Mouse (Mus musculus): ENCODE results near the gene Pdcl2. TPM values are rescaled to one million over a fixed set of nuclear protein-coding genes. Genes with fewer than 3 reads are reported as not detected.

Pdcl2 gene
- not detected in 2 replicates for polyA plus RNA-seq (2016; fragmentation: Nextera tagmentation; extraction: Ambion mirVana)

- Histone ChIP-seq H3K36me3 (no peaks in the 10 kb centered on the region), H3K4me3 (no peak within 1 kb of the TSS), H3K4me1 (no peaks in the 10 kb centered on the region), H3K27ac (replicated peaks) (no peak within 1 kb of the TSS), H3K9me3 (no peaks in the 10 kb centered on the region), H3K27me3 (no peaks in the 10 kb centered on the region), H3K9ac (replicated peaks) (no peak within 1 kb of the TSS), H3K4me2 (replicated peaks) (no peak within 1 kb of the TSS)
- WGBS: 90% methylated on average over 7 of the region's 7 CpGs
- no peak for ATAC-seq (ENCODE audit: low FRiP score, low read depth)
Measured at GRCm38 (mm10) chr5:76330953-76331352, at the start of gene Pdcl2. TSS of gene Pdcl2 (minus strand) at chr5:76331156.

- no peak for ATAC-seq (ENCODE audit: low FRiP score, low read depth)
- WGBS: 39% methylated on average over 3 of the region's 3 CpGs
Measured at GRCm38 (mm10) chr5:76379216-76379615, 48.3 kb upstream of the Pdcl2 start.

GRCm38 (mm10) chr5:76369215-76369840 lies 38.4 kb upstream of the Pdcl2 start:
- WGBS: 81% methylated on average over 8 of the region's 8 CpGs

More at GRCm38 (mm10) chr5:76379216-76379615, 48.3 kb upstream of the Pdcl2 start:
- Histone ChIP-seq H3K4me1 (no peaks in the 10 kb centered on the region), H3K9me3 (no peaks in the 10 kb centered on the region), H3K27ac (replicated peaks) (no peak overlapping the region), H3K36me3 (no peaks in the 10 kb centered on the region), H3K27me3 (no peaks in the 10 kb centered on the region), H3K9ac (replicated peaks) (no peak overlapping the region), H3K4me3 (no peak overlapping the region), H3K4me2 (replicated peaks) (no peak overlapping the region)

GRCm38 (mm10) chr5:76365406-76365805 lies 34.5 kb upstream of the Pdcl2 start:
- Histone ChIP-seq H3K27me3 (peaks cover 30% of the 10 kb centered on the region), H3K9ac (replicated peaks) (no peak overlapping the region), H3K4me3 (no peak overlapping the region), H3K9me3 (no peaks in the 10 kb centered on the region), H3K27ac (replicated peaks) (no peak overlapping the region), H3K36me3 (no peaks in the 10 kb centered on the region), H3K4me1 (peaks cover 13% of the 10 kb centered on the region), H3K4me2 (replicated peaks) (no peak overlapping the region)
- 50% methylated on average over 5 of the region's 5 CpGs for WGBS
- ATAC-seq (ENCODE audit: low FRiP score, low read depth): no peak

More at GRCm38 (mm10) chr5:76369215-76369840, 38.4 kb upstream of the Pdcl2 start:
- H3K9me3 ChIP-seq: no peaks in the 10 kb centered on the region
- no peak overlapping the region for H3K9ac ChIP-seq (replicated peaks)
- H3K36me3 ChIP-seq: no peaks in the 10 kb centered on the region
- H3K4me3 ChIP-seq: no peak overlapping the region
- no peak for ATAC-seq (ENCODE audit: low FRiP score, low read depth)
- peaks cover 8% of the 10 kb centered on the region for H3K27me3 ChIP-seq
- no peaks in the 10 kb centered on the region for H3K4me1 ChIP-seq
- no peak overlapping the region for H3K27ac ChIP-seq (replicated peaks)
- no peak overlapping the region for H3K4me2 ChIP-seq (replicated peaks)

GRCm38 (mm10) chr5:76363453-76364104 lies 32.6 kb upstream of the Pdcl2 start, which contains the start of gene Nmu:
TSS of gene Nmu (minus strand) at chr5:76363788.
- peaks cover 30% of the 10 kb centered on the region for H3K27me3 ChIP-seq
- peaks cover 13% of the 10 kb centered on the region for H3K4me1 ChIP-seq
- H3K36me3 ChIP-seq: no peaks in the 10 kb centered on the region
- H3K9ac ChIP-seq (replicated peaks): peak within 1 kb of the TSS; percentile 34; the same call in 1 of the 2 replicates
- H3K4me2 ChIP-seq (replicated peaks): peak within 1 kb of the TSS; percentile 67
- H3K4me3 ChIP-seq: peak within 1 kb of the TSS; percentile 40
- H3K9me3 ChIP-seq: no peaks in the 10 kb centered on the region
- 6% methylated on average over 28 of the region's 35 CpGs for WGBS
- H3K27ac ChIP-seq (replicated peaks): no peak within 1 kb of the TSS
- ATAC-seq (ENCODE audit: low FRiP score, low read depth): 0 out of 2 replicates have a peak, but pooled peaks have one; percentile 38

- Histone ChIP-seq H3K36me3 (no peaks in the 10 kb centered on the region), H3K27ac (replicated peaks) (no peak overlapping the region), H3K4me2 (replicated peaks) (no peak overlapping the region), H3K4me1 (peaks cover 13% of the 10 kb centered on the region), H3K9ac (replicated peaks) (no peak overlapping the region), H3K27me3 (peaks cover 30% of the 10 kb centered on the region), H3K4me3 (no peak overlapping the region), H3K9me3 (no peaks in the 10 kb centered on the region)
- WGBS: 90% methylated on average over 4 of the region's 4 CpGs
- no peak for ATAC-seq (ENCODE audit: low FRiP score, low read depth)
Measured at GRCm38 (mm10) chr5:76360786-76361185, 29.8 kb upstream of the Pdcl2 start.

- Histone ChIP-seq H3K9ac (replicated peaks) (no peak overlapping the region), H3K4me3 (no peak overlapping the region), H3K4me2 (replicated peaks) (no peak overlapping the region), H3K36me3 (no peaks in the 10 kb centered on the region), H3K27me3 (peaks cover 27% of the 10 kb centered on the region), H3K27ac (replicated peaks) (no peak overlapping the region), H3K4me1 (peaks cover 13% of the 10 kb centered on the region), H3K9me3 (no peaks in the 10 kb centered on the region)
- ATAC-seq (ENCODE audit: low FRiP score, low read depth): no peak
- WGBS: 82% methylated on average over 1 of the region's 1 CpGs
Measured at GRCm38 (mm10) chr5:76360057-76360456, 29.1 kb upstream of the Pdcl2 start.

- Histone ChIP-seq H3K36me3 (no peaks in the 10 kb centered on the region), H3K9me3 (no peaks in the 10 kb centered on the region), H3K27me3 (no peaks in the 10 kb centered on the region), H3K27ac (replicated peaks) (no peak overlapping the region), H3K9ac (replicated peaks) (no peak overlapping the region), H3K4me2 (replicated peaks) (no peak overlapping the region), H3K4me3 (no peak overlapping the region), H3K4me1 (peaks cover 6% of the 10 kb centered on the region; the same call in 1 of the 2 replicates)
- WGBS: 39% methylated on average over 7 of the region's 7 CpGs
- no peak for ATAC-seq (ENCODE audit: low FRiP score, low read depth)
Measured at GRCm38 (mm10) chr5:76351953-76352611, 21.1 kb upstream of the Pdcl2 start.

GRCm38 (mm10) chr5:76351537-76351936 lies 20.6 kb upstream of the Pdcl2 start:
- H3K4me2 ChIP-seq (replicated peaks): no peak overlapping the region
- WGBS: 91% methylated on average over 5 of the region's 5 CpGs
- H3K27ac ChIP-seq (replicated peaks): no peak overlapping the region
- no peak overlapping the region for H3K4me3 ChIP-seq
- no peaks in the 10 kb centered on the region for H3K36me3 ChIP-seq
- no peak for ATAC-seq (ENCODE audit: low FRiP score, low read depth)
- no peaks in the 10 kb centered on the region for H3K27me3 ChIP-seq
- H3K4me1 ChIP-seq: peaks cover 6% of the 10 kb centered on the region; the same call in 1 of the 2 replicates
- H3K9ac ChIP-seq (replicated peaks): no peak overlapping the region
- H3K9me3 ChIP-seq: no peaks in the 10 kb centered on the region

GRCm38 (mm10) chr5:76346137-76346536 lies 15.2 kb upstream of the Pdcl2 start:
- no peak overlapping the region for H3K4me3 ChIP-seq
- H3K36me3 ChIP-seq: no peaks in the 10 kb centered on the region
- no peak overlapping the region for H3K4me2 ChIP-seq (replicated peaks)
- no peaks in the 10 kb centered on the region for H3K9me3 ChIP-seq
- WGBS: 44% methylated on average over 2 of the region's 2 CpGs
- H3K4me1 ChIP-seq: no peaks in the 10 kb centered on the region
- ATAC-seq (ENCODE audit: low FRiP score, low read depth): no peak
- H3K27me3 ChIP-seq: no peaks in the 10 kb centered on the region
- no peak overlapping the region for H3K27ac ChIP-seq (replicated peaks)
- H3K9ac ChIP-seq (replicated peaks): no peak overlapping the region

GRCm38 (mm10) chr5:76340931-76341330 lies 10.0 kb upstream of the Pdcl2 start:
- Histone ChIP-seq H3K27ac (replicated peaks) (no peak overlapping the region), H3K9ac (replicated peaks) (no peak overlapping the region), H3K27me3 (no peaks in the 10 kb centered on the region), H3K4me1 (no peaks in the 10 kb centered on the region), H3K9me3 (no peaks in the 10 kb centered on the region), H3K4me2 (replicated peaks) (no peak overlapping the region), H3K36me3 (no peaks in the 10 kb centered on the region), H3K4me3 (no peak overlapping the region)
- no peak for ATAC-seq (ENCODE audit: low FRiP score, low read depth)
- 78% methylated on average over 2 of the region's 2 CpGs for WGBS

GRCm38 (mm10) chr5:76337100-76337499 lies 6.1 kb upstream of the Pdcl2 start:
- Histone ChIP-seq H3K27ac (replicated peaks) (no peak overlapping the region), H3K4me2 (replicated peaks) (no peak overlapping the region), H3K4me1 (no peaks in the 10 kb centered on the region), H3K27me3 (no peaks in the 10 kb centered on the region), H3K36me3 (no peaks in the 10 kb centered on the region), H3K9ac (replicated peaks) (no peak overlapping the region), H3K4me3 (no peak overlapping the region), H3K9me3 (no peaks in the 10 kb centered on the region)
- no peak for ATAC-seq (ENCODE audit: low FRiP score, low read depth)
- WGBS: 85% methylated on average over 8 of the region's 8 CpGs

Data from midbrain, embryonic 12.5 days (tissue).